Mouse (Mus musculus): ENCODE data around the gene Snrpa. TPM values are rescaled to one million over a fixed set of nuclear protein-coding genes. Genes with fewer than 3 reads are reported as not detected.

Snrpa gene
- total RNA-seq, 2 experiments from 2014 or later: 81.3 to 81.8 TPM

DNA sequence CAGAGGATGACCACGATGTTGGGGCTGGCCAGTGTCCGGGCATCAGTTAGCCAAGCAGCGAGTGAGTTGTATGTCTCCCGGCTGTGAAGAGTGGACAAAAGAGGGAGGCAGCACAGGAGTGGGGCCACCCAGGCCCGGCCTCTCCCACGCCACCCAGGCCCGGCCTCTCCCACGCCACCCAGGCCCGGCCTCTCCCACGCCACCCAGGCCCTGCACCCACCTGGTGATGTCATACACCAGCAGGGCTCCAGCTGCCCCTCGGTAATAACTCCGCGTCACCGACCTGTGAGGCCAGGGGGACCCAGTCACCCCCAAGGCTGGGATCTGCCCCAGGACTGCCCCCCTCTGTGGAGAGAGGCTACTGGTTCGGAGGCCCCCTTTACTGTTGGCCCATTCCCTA, 21.6 kb downstream of the Snrpa start:
- intact Hi-C loops (cut with DNase I): no loop called here
- DNase-seq (ENCODE audit: low spot score in 2 of 2): no peak

DNA sequence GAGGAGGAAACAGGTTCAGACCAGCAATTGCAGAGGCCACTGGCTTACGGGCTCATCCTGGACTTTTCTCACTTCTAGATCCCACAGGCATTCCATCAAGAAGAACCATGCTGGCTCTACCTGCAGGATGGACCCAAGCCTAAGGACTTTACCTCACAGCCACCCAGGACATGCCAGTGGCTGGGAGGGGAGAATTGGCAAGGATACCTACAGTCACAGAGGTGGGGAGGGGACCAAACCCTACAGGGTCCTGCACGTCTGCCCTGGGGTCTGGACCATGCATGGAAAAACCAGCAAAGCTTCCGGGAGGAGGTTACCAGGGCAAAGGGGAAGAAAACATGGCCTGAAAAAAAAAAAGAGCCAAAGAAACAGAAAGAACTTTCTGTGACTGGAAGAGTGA, 25.1 kb downstream of the Snrpa start:
- intact Hi-C loops (cut with DNase I): no loop called here
- DNase-seq (ENCODE audit: low spot score in 2 of 2): no peak

DNA sequence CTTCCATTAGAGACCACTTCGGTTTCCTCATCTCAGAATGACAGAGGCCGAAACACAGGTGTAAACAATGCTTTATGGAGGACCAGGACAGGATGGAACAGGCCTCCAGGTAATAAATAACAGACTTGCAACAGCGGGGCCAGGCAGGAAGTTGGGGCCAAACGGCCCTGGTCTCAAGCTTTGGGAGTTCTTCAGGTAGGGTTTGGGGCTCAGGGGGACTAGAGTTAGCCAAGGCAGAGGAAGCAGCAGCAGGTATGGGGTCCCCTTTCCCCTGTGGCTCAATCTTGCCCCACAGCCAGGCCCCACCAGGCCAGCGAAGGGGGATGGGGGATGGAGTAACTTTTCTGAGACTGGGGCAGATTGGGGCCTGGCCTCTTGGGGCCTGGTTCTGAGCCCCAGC, 27.7 kb downstream of the Snrpa start:
- no peak for DNase-seq (ENCODE audit: low spot score in 2 of 2)
- intact Hi-C loops (cut with DNase I): no loop called here

DNA sequence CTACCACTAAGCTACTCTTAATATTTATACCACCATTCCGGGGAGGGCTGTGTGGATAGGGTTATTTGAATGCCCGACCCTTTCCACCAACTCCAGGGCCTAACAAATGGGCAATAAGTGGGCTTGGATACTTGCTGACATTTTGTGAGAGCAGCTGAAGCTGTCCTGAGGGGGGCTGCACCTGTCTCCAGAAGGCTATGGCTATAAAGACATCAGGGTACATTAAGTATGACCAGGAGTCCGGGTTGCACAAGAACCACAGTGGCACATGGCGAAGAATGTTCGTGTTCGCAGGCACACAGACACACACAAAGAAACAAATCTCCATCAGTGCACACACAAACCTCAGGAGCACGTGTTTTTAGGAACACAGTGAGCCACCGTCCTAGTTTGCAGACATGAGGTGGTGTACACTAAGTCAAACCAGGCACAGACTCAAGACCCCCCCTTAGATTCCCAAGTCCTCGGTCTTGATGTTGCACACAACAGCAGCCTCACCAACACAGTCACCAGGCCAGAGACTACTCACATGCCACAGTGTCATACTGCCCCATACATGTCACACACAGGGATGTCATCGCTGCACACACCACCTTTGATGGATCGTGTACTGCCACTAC, 28.5 kb downstream of the Snrpa start:
- intact Hi-C loops (cut with DNase I): no loop called here
- DNase-seq (ENCODE audit: low spot score in 2 of 2): no peak

DNA sequence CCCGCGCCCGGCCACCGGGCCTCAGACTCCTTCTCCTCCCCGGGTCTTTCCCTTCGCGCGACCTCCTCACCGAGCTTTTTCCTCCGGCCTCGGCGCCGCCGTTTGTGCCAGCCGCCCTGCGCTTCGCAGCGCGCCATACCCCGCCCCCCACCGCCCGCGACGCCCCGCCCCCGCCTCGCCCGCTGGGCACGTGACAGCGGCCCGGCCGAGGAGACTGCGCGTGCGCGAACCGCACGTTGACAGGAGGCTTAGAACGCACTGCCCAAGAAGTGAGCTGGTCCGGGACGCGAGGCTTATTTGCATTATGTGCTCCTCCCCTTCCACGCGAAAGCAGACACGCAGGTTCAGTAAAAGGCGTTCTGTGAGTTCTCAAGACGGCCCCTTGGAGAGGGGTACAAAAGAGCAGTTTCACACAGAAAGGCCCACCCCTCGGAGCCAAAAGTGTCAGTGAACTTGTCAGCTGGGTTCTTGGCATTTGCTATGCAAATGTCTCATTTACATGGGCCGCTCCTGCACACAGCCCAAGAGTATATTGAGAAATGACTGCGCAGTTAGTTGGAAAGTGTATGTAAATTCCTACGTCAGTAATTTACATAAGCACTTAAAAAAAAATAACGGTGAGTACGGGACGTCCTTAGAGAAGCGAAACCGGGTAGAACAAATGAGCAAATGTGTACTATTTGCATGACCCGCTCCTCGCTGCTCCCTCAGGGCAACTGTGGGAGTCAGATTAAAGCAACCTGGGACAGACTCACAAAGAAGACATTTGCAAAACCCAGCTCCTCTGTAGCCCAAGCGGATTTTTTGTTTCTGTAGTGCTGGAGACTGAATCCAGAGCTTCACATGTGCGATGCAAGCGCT, 29.2 kb downstream of the Snrpa start, which contains the start of gene Egln2:
Gene Egln2 (minus strand): TSS at position 189 of the 861 bp plus-strand sequence.
- peak; percentile 96 for DNase-seq (ENCODE audit: low spot score in 2 of 2)
- intact Hi-C loops (cut with DNase I): no loop called here

DNA sequence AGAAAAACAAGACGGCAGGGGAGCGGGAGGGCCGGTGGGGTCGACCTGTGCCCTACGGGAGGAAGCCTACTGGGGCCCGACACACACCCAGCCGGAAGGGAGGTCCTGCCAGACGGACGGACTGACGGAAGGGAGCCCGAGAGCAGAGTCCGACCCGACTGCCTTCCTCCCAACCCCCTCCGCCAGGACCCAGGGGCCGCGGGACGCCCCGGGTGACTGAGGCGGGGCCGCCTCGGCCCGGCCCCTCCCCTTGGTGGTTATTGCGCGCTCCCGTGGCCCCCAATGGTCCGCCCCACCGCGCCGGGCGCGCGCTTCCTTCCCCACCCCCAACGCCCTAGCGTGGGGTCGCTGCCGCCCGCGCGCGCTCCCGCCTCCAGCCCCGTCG, 29.9 kb downstream of the Snrpa start:
- DNase-seq (ENCODE audit: low spot score in 2 of 2): peak; percentile 72 to 74
- intact Hi-C loops (cut with DNase I): no loop called here

DNA sequence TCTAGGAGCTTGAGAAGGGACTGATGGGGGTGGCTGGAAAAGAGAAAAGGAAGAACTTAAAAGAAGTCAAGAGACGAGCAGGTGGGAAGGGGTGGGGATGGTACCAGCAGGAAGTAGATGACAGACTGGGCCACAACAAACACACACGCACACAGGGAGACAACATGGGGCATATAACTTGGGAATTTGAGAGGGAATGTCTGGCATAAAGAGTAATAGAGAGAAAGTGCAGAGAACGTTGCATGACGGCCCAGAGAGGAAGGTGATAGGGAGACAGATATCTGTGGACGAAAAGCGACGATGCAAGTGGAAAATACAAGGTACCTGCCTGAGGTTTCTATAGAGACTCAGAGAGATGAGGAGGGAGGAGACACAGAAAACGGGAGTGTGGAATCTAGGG, 30.4 kb downstream of the Snrpa start:
- DNase-seq (ENCODE audit: low spot score in 2 of 2): no peak
- intact Hi-C loops (cut with DNase I): no loop called here

DNA sequence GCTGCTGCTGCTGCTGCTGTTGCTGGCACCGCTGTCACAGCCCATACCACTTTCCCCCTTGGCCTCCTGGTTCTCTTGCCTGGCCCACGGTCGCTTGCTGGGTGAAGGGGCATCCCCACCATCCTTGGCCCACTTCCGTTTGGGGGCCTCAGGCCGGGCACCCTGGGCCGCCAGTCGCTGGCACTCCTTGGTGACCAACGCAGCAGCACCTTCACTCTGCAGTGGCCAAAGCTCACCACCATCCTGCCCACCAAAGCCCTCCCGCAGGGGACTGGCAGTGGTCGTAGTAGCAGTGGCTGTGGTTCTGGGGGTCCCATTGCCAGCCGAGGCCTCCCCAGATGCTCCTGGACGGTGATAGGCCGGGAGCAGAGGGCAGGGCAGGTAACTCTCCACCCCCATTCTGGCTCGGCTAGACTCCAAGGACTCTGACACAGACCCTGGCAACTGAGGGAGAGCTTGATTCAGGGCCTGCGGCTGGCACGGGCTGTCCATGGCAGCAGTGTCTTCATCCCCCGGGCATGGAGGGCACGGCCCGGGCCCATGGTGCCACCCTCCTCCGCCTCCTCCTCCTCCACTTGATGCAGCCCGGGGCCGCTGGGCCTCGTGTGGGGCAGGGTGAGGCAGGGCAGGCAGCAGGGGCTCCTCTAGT, 30.9 kb downstream of the Snrpa start:
- intact Hi-C loops (cut with DNase I): no loop called here
- DNase-seq (ENCODE audit: low spot score in 2 of 2): no peak

DNA sequence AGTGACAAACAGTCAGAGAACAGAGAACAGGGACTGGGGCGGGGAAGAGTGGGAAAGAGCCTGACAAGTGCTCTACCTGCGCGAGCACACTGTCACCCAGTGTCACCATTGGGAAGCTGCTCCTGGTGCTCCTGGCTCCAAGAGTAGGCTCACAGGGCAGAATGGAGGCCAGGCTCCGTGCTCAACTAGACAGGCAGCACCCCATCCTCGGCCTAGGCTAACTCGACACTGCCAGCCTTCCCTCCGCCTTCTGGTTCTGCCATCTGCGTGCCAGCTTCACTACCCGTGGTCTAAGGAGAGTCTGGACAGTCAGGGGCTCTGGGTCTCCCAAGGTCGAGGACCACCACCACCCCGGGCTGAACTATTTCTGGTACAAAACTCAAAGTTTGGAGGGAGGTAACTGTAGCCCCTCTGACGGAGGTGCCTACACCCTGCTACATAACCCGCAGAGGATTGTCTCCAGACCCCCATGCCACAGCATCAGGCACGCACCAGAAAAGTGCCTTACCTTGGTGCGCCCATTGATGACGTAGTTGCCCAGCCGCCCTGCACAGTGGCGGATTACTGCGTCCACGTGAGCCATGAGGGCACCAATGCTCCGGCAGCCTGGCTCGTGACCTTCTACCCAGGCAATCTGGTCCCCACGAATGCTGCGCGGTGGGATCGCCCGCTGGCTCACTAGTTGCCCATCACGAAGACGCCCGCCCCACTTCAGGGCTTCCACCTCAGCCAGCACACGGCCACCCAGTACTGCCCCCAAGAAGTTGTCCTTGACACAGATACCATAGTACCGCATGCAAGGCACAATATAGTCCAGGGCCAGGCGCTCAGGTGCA, 31.7 kb downstream of the Snrpa start:
- DNase-seq (ENCODE audit: low spot score in 2 of 2): no peak
- intact Hi-C loops (cut with DNase I): no loop called here

DNA sequence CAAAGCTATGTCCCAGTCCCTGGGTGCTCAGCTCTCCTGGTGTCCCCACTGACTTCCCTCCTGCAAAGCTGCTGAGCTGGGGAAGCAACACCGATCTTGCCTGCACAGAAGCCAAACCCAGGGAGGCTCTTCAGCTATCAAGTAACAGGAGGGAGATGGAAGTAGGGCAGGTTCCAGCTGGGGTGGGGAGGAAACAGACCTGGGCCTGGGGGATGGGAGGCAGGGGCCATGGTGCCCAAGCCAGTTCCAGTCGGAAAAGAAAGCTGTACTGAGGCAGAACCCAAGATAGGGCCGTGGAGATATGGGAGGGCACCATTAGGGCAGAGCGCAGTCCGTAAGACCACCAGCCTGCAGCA, 32.6 kb downstream of the Snrpa start:
- intact Hi-C loops (cut with DNase I): no loop called here
- no peak for DNase-seq (ENCODE audit: low spot score in 2 of 2)

DNA sequence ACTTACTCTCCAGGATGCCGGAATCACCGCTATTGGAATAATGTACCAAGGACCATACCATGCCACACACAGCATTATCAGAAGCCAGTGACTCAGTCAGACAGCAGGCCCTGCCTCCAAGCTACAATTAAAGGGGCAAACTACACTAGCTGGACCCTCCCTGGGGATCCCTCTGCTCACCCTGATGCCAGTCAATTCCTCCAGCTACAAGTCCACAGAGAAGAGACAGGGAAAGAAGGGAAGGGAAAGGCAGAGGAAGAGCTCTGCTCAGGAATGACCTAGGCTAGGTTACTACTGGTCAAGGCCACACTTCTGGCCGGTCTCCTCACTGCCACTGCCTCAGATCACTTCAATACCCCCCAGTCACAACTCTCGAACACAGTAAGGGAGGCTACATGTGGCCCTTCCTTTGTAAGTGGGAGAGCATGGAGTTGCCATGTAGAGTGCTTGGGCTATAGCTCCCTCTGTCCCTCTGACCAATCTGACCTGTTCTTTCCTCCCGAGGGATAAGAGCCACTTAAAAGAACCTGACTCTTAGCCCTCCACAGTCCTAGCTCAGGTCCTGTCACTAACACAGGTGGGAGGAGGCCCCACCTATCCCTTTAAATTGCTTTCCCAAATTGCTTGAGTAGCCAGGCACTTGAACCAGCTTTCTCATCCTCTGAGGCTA, 33.2 kb downstream of the Snrpa start:
- intact Hi-C loops (cut with DNase I): no loop called here

DNA sequence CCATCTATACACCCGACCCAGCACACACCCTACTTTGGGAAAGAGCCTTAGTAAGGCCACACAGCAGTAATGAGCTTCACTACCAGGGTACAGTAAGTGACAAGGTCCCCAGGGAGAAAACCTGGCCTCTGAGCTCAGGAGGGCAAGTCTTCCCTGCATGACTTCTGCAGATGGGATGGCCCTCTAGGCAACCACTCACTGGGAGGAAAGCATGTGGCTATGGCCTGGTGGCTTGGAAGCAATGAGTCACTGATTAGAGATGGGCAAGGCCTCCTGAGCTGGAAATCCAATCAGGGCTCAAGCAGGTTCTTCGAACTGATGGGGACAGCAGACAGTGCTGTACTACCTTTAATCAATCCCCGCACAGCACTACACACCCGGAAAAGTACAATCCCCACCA, 34.3 kb downstream of the Snrpa start:
- DNase-seq (ENCODE audit: low spot score in 2 of 2): no peak
- intact Hi-C loops (cut with DNase I): no loop called here

More for the DNA sequence above, 33.2 kb downstream of the Snrpa start:
- no peak for DNase-seq (ENCODE audit: low spot score in 2 of 2)

DNA sequence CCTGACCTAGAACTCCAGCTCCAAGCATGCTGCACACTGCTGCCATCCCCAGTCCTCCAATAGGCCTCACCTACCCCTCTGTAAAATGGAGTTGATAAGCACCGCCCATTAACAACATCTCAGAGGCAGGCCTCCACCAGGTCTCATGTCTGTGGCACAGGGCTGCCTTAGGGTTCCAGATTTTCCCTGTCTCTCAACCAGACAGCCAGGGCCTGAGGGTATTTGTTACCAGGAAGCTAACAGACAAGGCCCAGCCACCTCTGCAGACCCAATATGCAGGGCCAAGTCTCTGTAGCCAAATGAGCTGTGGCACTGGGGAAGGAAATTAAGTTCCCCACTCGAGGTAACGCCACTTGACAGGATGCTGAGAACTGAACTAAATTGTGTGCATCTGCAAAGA, 35.1 kb downstream of the Snrpa start:
- intact Hi-C loops (cut with DNase I): no loop called here
- no peak for DNase-seq (ENCODE audit: low spot score in 2 of 2)

DNA sequence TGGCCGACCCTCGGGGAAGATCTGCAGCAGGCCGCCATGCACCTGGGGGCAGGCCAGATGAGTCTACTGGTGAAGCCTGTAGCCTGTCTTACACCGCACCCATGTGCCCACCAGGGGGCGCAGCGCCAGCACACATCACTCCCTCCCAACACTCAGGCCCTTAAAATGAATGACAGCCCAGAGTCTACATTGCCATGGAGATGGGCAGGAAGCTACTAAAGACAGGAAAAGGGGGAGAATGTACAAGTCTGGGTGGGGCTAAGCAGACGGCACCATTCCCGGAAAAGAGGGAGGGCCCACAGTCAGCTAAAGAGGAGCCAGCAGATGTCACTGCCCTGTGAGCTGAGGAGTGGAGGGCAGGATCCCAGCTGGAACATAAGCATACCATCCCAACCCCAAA, 36.2 kb downstream of the Snrpa start:
- peak; percentile 91 to 97 for DNase-seq (ENCODE audit: low spot score in 2 of 2)
- intact Hi-C loops (cut with DNase I): no loop called here

DNA sequence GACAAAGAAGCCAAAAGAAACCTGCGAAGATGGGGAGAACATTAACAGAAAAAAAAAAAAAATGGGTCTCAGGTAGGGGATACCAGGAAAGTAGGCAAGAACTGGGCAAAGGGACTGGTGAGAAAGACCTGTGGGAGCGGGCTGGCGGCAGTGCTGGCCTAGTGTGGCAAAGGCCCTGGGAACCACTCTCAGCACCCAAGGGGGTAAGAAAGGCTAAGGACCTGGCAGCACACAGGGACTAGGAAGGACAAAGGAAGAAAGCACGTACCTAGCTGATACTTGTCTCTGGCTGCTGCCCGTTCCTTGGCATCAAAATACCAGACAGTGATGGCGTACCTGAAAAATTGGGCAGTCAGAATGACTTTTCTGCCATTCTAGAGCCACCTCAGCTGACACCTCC, 36.8 kb downstream of the Snrpa start:
- intact Hi-C loops (cut with DNase I): no loop called here
- DNase-seq (ENCODE audit: low spot score in 2 of 2): no peak

DNA sequence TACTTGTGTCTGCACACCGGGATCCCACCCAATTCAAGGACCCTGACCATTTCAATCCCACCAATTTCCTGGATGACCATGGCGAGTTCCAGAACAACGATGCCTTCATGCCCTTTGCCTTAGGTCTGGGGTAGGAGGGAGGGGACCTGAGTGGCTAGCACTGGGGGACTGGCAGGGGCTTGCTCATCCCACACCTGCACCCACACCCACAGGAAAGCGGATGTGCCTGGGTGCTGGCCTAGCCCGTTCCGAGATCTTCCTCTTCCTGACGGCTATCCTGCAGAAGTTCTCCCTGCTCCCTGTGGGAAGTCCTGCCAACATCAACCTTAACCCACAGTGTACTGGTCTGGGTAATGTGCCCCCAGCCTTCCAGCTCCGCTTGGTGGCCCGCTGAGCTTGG, 37.9 kb downstream of the Snrpa start:
- no peak for DNase-seq (ENCODE audit: low spot score in 2 of 2)
- intact Hi-C loops (cut with DNase I): no loop called here

DNA sequence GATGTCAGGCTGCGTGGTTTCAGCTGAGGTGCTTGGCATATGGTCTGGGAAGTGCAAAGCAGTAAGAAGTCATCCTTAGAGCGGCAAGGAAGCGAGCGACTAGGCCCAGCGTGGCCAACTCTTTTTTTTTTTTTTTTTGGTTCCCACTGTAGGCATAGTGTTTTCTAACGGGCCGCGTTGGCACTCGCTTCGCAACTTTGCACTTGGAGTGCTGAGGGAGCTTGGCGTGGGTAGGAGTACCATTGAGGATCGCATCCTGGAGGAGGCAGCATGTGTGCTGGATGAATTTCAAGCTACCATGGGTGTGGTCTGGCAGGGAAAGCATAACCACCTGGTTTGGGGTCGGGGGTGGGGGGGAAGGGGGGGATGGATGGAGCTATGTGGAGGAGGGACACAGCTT, 40.1 kb downstream of the Snrpa start:
- peak in 1 of 2 experiments; percentile 66 for DNase-seq (ENCODE audit: low spot score in 2 of 2)
- intact Hi-C loops (cut with DNase I): no loop called here

DNA sequence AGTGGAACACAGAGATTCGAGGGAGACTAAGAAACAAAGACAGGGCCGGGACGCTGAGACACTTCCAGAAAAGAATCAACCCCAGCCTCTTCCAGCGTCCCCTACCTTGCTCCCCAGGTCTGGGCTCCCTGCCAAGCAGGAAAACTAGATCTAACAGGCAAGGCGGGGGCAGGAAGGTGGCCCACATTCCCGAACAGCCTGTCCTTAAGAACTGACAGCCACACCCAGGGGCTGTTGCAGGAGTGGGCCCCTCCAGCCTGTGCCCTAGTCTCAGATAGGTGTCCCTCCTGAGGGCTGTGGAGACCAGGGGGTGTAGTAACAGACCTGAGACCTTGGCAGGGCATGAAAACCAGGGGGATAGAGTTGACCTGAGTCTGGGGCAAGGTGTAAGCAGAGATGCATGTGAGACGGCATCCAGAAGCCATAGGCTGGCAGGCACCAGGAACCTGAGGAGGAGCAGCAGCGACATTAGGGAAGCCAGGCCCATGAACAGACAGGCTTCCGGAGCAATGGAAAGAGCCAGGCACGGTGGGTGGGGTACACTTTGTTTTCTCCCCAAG, 42.8 kb downstream of the Snrpa start, which contains the start of gene Cyp2t4:
Gene Cyp2t4 (plus strand): TSS at position 510 of the 560 bp plus-strand sequence.
- DNase-seq (ENCODE audit: low spot score in 2 of 2): peak in 1 of 2 experiments; percentile 32
- intact Hi-C loops (cut with DNase I): no loop called here
